Mouse (Mus musculus): ENCODE measurements around the gene Slc17a9.
A peak's percentile ranks its signal among the peaks of the same experiment; 100 is the strongest.

The Slc17a9 gene

GRCm38 (mm10) chr2:180754976-180755688 lies 30.1 kb downstream of the Slc17a9 start:
- DNase-seq (ENCODE audit: low spot score): no peak

- no peak for DNase-seq (ENCODE audit: low spot score)
Measured at GRCm38 (mm10) chr2:180755896-180756295, 30.8 kb downstream of the Slc17a9 start.

- no peak for DNase-seq (ENCODE audit: low spot score)
Measured at GRCm38 (mm10) chr2:180756786-180757185, 31.7 kb downstream of the Slc17a9 start.

GRCm38 (mm10) chr2:180758513-180759263 lies 33.6 kb downstream of the Slc17a9 start:
- no peak for DNase-seq (ENCODE audit: low spot score)

- DNase-seq (ENCODE audit: low spot score): no peak
Measured at GRCm38 (mm10) chr2:180764986-180765385, 39.9 kb downstream of the Slc17a9 start.

GRCm38 (mm10) chr2:180765713-180766112 lies 40.6 kb downstream of the Slc17a9 start:
- no peak for DNase-seq (ENCODE audit: low spot score)

- no peak for DNase-seq (ENCODE audit: low spot score)
Measured at GRCm38 (mm10) chr2:180775223-180775622, 50.2 kb downstream of the Slc17a9 start.

GRCm38 (mm10) chr2:180775641-180776040 lies 50.6 kb downstream of the Slc17a9 start:
- DNase-seq (ENCODE audit: low spot score): no peak

- no peak for DNase-seq (ENCODE audit: low spot score)
Measured at GRCm38 (mm10) chr2:180776793-180777192, 51.7 kb downstream of the Slc17a9 start, which contains the start of gene Bhlhe23. Bhlhe23 (minus strand) TSS chr2:180776900.

- DNase-seq (ENCODE audit: low spot score): peak; percentile 60
Measured at GRCm38 (mm10) chr2:180779226-180780104, 54.4 kb downstream of the Slc17a9 start.

GRCm38 (mm10) chr2:180780282-180780681 lies 55.2 kb downstream of the Slc17a9 start:
- no peak for DNase-seq (ENCODE audit: low spot score)

- DNase-seq (ENCODE audit: low spot score): peak; percentile 28
Measured at GRCm38 (mm10) chr2:180786732-180787131, 61.7 kb downstream of the Slc17a9 start.

- no peak for DNase-seq (ENCODE audit: low spot score)
Measured at GRCm38 (mm10) chr2:180787566-180788232, 62.6 kb downstream of the Slc17a9 start.

- no peak for DNase-seq (ENCODE audit: low spot score)
Measured at GRCm38 (mm10) chr2:180788386-180788785, 63.3 kb downstream of the Slc17a9 start.

GRCm38 (mm10) chr2:180788843-180789242 lies 63.8 kb downstream of the Slc17a9 start:
- DNase-seq (ENCODE audit: low spot score): no peak

GRCm38 (mm10) chr2:180791674-180792073 lies 66.6 kb downstream of the Slc17a9 start:
- peak; percentile 23 for DNase-seq (ENCODE audit: low spot score)

All from T-cell, adult 2 months (primary cell).